Mouse (Mus musculus): ENCODE results near the gene Lmo7.

Lmo7 gene

GRCm38 (mm10) chr14:101839771-101840731 is 110.3 kb downstream of the Lmo7 start:
- DNase-seq, result no peak

- no peak for DNase-seq
Measured at GRCm38 (mm10) chr14:101841271-101841670, 111.5 kb downstream of the Lmo7 start.

GRCm38 (mm10) chr14:101842521-101842920 is 112.8 kb downstream of the Lmo7 start:
- DNase-seq, result no peak

- no peak for DNase-seq
Measured at GRCm38 (mm10) chr14:101843443-101843842, 113.7 kb downstream of the Lmo7 start.

- no peak for DNase-seq
Measured at GRCm38 (mm10) chr14:101844467-101844866, 114.7 kb downstream of the Lmo7 start.

GRCm38 (mm10) chr14:101846097-101846882 is 116.5 kb downstream of the Lmo7 start:
- no peak for DNase-seq

GRCm38 (mm10) chr14:101847520-101847919 is 117.8 kb downstream of the Lmo7 start:
- DNase-seq, result no peak

GRCm38 (mm10) chr14:101852584-101853195 is 122.9 kb downstream of the Lmo7 start:
- no peak for DNase-seq

GRCm38 (mm10) chr14:101853207-101853606 is 123.5 kb downstream of the Lmo7 start:
- DNase-seq, result no peak

- no peak for DNase-seq
Measured at GRCm38 (mm10) chr14:101853722-101854121, 124.0 kb downstream of the Lmo7 start.

- DNase-seq, result no peak
Measured at GRCm38 (mm10) chr14:101854226-101854625, 124.5 kb downstream of the Lmo7 start.

GRCm38 (mm10) chr14:101859305-101859886 is 129.6 kb downstream of the Lmo7 start:
- DNase-seq, result no peak

- DNase-seq, result no peak
Measured at GRCm38 (mm10) chr14:101862088-101862487, 132.3 kb downstream of the Lmo7 start.

- DNase-seq, result no peak
Measured at GRCm38 (mm10) chr14:101867071-101867733, 137.4 kb downstream of the Lmo7 start.

- DNase-seq, result no peak
Measured at GRCm38 (mm10) chr14:101869145-101869544, 139.4 kb downstream of the Lmo7 start.

GRCm38 (mm10) chr14:101869661-101870060 is 139.9 kb downstream of the Lmo7 start:
- no peak for DNase-seq

GRCm38 (mm10) chr14:101870171-101870902 is 140.6 kb downstream of the Lmo7 start:
- no peak for DNase-seq

GRCm38 (mm10) chr14:101872846-101873245 is 143.1 kb downstream of the Lmo7 start:
- no peak for DNase-seq

GRCm38 (mm10) chr14:101878346-101879049 is 148.7 kb downstream of the Lmo7 start:
- no peak for DNase-seq

GRCm38 (mm10) chr14:101879050-101879694 is 149.4 kb downstream of the Lmo7 start:
- DNase-seq, result no peak
